Mouse (Mus musculus) cerebellum, adult 2 months (tissue): ENCODE results near the gene Stt3b.

ENCODE experiments used
- CTCF ChIP-seq: fragments of 200-500 bp; IDR thresholded peaks from 2 replicates; pipeline ENCODE4 v1.5.1; 2011; ENCODE audit warnings: low read depth, mild to moderate bottlenecking, control low read depth, low read length, moderate library complexity, borderline replicate concordance; ENCODE audit not compliant: insufficient read depth
- POLR2A ChIP-seq: fragments of 200-500 bp; IDR thresholded peaks from 2 replicates; pipeline ENCODE4 v1.6.1; 2011; ENCODE audit warnings: low read length, control low read depth, borderline replicate concordance; ENCODE audit not compliant: insufficient read depth

- TF ChIP-seq POLR2A (no peak), CTCF (no peak)
Observed at GRCm38 (mm10) chr9:115215830-115216701, 94.2 kb downstream of the Stt3b start.
